Mouse (Mus musculus): ENCODE measurements around the gene Gm10563. TPM values are rescaled to one million over a fixed set of nuclear protein-coding genes. Genes with fewer than 3 reads are reported as not detected.
"Not testable (repeated sequence)": the region's sequence is repeated elsewhere in the genome, so short reads cannot be mapped to it uniquely, and the experiment has no call there.

Gene Gm10563
- total and polyA plus RNA-seq, 2 experiments from 2014 or later, result not detected

DNA sequence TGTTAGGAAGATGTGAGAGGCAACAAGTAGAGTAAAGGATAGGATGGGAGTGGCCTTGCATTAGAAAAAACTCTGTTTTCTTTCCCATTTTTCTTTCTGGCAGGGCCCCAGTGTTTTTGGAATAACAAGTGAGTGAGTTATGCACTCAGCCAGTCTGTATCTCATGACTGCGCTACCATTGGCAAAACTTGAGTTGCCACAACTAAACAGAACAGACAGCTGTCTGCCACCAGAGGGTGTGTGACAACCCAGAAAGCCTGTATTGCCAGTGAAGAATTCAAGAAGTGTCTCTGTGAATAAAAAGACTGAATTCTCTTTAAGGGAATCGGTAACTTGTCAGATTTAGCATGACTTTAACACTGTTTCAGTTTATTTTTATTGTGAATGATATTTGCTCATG, 30.8 kb upstream of the Gm10563 start:
- 83% methylated on average over 2 of the region's 2 CpGs for WGBS
- peak; percentile 64 for TF ChIP-seq CTCF (IDR thresholded peaks at IDR 0.05)
- Histone ChIP-seq H3K4me2 (ENCODE audit: low read depth, low read length, poor library complexity, severe bottlenecking) (no peak overlapping the region), H3K9me3 (ENCODE audit: low read length) (no peaks in the 10 kb centered on the region), H3K27me3 (ENCODE audit: insufficient read depth, low read length) (no peaks in the 10 kb centered on the region), H3K4me3 (ENCODE audit: low read depth, low read length) (no peak overlapping the region), H3K36me3 (ENCODE audit: insufficient read depth, low read length) (no peaks in the 10 kb centered on the region), H3K4me1 (ENCODE audit: insufficient read depth, low read length) (no peaks in the 10 kb centered on the region), H3K27ac (ENCODE audit: low read depth, low read length) (no peak overlapping the region), H3K9ac (replicated peaks; ENCODE audit: low read length, poor library complexity, severe bottlenecking) (no peak overlapping the region)
- DNase-seq (ENCODE audit: low spot score), result peak; percentile 28
- no peak for ATAC-seq (ENCODE audit: low FRiP score)

DNA sequence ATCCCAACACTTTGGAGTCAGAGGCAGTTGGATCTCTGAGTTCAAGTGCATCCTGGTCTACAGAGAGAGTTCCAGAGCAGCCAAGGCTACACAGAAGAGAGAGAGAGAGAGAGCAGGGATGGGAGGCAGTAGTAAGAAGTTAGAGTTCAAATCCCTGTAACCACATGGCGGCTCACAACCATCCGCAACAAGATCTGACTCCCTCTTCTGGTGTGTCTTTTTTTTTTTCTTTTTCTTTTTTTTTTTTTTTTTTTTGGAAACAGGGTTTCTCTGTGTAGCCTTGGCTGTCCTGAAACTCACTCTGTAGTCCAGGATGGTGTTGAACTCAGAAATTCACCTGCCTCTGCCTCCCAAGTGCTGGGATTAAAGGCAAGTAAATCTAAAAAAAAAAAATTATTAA, 26.9 kb upstream of the Gm10563 start:
- no peaks in the 10 kb centered on the region for H3K27me3 ChIP-seq (ENCODE audit: insufficient read depth, low read length)
- DNase-seq (ENCODE audit: low spot score), result no peak
- no peak for TF ChIP-seq CTCF (IDR thresholded peaks at IDR 0.05)

DNA sequence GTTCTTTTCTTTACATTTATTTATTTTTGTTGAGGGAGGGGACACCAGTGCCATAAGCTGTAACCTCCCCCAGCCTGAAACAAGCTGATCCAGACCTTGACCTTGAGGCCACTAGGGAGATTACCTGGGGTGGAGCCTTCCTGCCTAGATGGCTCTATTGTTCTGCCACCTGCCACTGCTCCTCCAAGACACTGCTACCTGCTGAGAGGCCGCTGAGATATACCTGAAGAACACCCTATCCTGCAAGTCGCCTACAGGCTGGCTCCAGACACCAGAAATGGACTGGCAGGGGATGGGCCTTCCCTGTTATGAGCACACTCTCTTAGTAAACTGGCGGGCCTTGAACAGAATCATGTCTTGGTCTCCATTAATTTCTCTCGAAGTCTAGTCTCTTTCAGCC, 25.0 kb upstream of the Gm10563 start:
- H3K9ac ChIP-seq (replicated peaks; ENCODE audit: low read length, poor library complexity, severe bottlenecking); H3K27me3 ChIP-seq (ENCODE audit: insufficient read depth, low read length); DNase-seq (ENCODE audit: low spot score); ATAC-seq (ENCODE audit: low FRiP score); H3K4me1 ChIP-seq (ENCODE audit: insufficient read depth, low read length); H3K9me3 ChIP-seq (ENCODE audit: low read length); H3K36me3 ChIP-seq (ENCODE audit: insufficient read depth, low read length); H3K4me2 ChIP-seq (ENCODE audit: low read depth, low read length, poor library complexity, severe bottlenecking); H3K27ac ChIP-seq (ENCODE audit: low read depth, low read length); H3K4me3 ChIP-seq (ENCODE audit: low read depth, low read length): not testable (repeated sequence)
- 61% methylated on average over 4 of the region's 4 CpGs for WGBS

More for the DNA sequence above, 26.9 kb upstream of the Gm10563 start:
- Histone ChIP-seq H3K36me3 (ENCODE audit: insufficient read depth, low read length) (no peaks in the 10 kb centered on the region), H3K4me3 (ENCODE audit: low read depth, low read length) (no peak overlapping the region), H3K9ac (replicated peaks; ENCODE audit: low read length, poor library complexity, severe bottlenecking) (no peak overlapping the region), H3K4me2 (ENCODE audit: low read depth, low read length, poor library complexity, severe bottlenecking) (no peak overlapping the region), H3K9me3 (ENCODE audit: low read length) (no peaks in the 10 kb centered on the region), H3K27ac (ENCODE audit: low read depth, low read length) (no peak overlapping the region), H3K4me1 (ENCODE audit: insufficient read depth, low read length) (0 out of 2 replicates have a peak, but pooled peaks cover 4% of the 10 kb centered on the region)
- 57% methylated on average over 2 of the region's 2 CpGs for WGBS
- no peak for ATAC-seq (ENCODE audit: low FRiP score)

DNA sequence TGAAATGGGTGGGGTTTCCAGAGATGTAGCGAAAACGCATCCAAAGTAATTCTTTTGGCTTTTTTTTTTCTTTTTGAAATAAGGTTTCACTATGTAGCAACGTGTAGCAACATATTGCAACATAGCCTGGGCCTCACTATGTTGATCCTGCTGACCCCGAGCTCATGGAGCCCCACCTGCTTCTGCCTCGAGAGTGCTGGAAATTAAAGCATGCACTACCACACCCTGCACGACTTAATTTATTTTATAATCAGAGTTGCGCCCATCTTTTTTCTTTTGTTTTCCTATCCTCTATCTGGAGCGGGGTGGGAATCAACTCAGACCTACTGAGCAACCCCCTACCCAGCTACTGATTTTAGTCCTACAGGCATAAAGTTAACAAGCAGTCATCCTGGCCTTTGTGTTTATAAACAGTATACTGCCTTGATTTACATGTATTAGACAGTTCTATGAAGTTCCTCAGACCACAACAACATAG, 24.4 kb upstream of the Gm10563 start:
- H3K27me3 ChIP-seq (ENCODE audit: insufficient read depth, low read length), result no peaks in the 10 kb centered on the region
- no peak overlapping the region for H3K27ac ChIP-seq (ENCODE audit: low read depth, low read length)
- peaks cover 11% of the 10 kb centered on the region; the same call in 1 of the 2 replicates for H3K36me3 ChIP-seq (ENCODE audit: insufficient read depth, low read length)
- no peak overlapping the region for H3K9ac ChIP-seq (replicated peaks; ENCODE audit: low read length, poor library complexity, severe bottlenecking)
- peak overlapping the region; percentile 57 for H3K4me2 ChIP-seq (ENCODE audit: low read depth, low read length, poor library complexity, severe bottlenecking)
- DNase-seq (ENCODE audit: low spot score) (no peak), ATAC-seq (ENCODE audit: low FRiP score) (peak; percentile 14; the same call in 1 of the 2 replicates)
- H3K4me1 ChIP-seq (ENCODE audit: insufficient read depth, low read length), result 0 out of 2 replicates have a peak, but pooled peaks cover 4% of the 10 kb centered on the region
- H3K4me3 ChIP-seq (ENCODE audit: low read depth, low read length), result peak overlapping the region; percentile 90
- WGBS, result 1% methylated on average over 8 of the region's 8 CpGs
- no peaks in the 10 kb centered on the region for H3K9me3 ChIP-seq (ENCODE audit: low read length)
- no peak for TF ChIP-seq CTCF (IDR thresholded peaks at IDR 0.05)

DNA sequence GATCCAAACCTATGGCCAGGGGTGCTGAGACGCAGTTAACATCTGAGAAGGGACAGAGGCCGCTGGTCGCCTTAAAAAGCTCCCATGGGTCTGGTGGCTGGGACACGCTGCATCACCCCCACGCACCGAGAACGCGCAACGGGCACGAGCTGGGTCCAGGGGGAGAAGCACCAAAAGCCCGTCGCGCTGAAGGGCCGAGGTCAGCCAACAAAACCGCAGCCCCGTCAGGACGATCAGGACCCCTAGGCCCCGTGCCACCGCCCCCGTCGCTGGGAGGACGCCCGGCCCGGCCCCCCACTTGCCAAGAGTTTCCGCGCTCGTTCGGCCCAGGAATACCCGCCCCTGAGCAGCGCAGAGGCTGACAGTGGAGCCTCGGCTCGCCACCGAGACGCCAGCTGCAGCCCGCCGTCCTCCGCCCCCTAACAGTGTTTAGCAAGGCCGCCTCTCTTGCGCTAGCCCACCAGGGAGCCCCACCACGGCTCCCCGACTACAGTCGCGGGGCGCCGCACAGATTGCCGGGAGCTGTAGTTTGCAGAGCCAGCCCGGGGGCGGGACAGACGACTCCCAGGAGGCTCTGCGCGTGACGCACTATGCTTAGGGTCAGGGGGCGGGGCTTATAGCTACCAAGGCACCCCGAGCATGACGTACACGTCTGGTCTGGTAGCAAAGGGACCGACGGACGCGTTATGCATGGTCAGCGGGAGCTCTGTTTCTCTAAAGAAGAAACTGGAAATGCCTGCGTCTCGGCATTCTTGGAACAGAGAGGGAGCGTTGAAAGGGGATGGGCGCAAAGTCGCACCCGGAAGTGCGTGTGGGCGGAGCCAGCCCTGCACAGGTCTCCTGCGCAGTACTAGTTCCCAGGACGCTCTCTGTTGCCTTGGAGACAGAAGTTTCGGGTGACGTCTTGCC, 23.7 kb upstream of the Gm10563 start, which contains the start of gene Mib2:
TSS of gene Mib2 (minus strand) at position 510 of the 909 bp plus-strand sequence.
- WGBS, result under 1% methylated on average over 73 of the region's 73 CpGs
- Histone ChIP-seq H3K27me3 (ENCODE audit: insufficient read depth, low read length) (no peaks in the 10 kb centered on the region), H3K27ac (ENCODE audit: low read depth, low read length) (peak within 1 kb of the TSS; percentile 85), H3K4me1 (ENCODE audit: insufficient read depth, low read length) (0 out of 2 replicates have a peak, but pooled peaks cover 4% of the 10 kb centered on the region), H3K36me3 (ENCODE audit: insufficient read depth, low read length) (peaks cover 13% of the 10 kb centered on the region; the same call in 1 of the 2 replicates), H3K9ac (replicated peaks; ENCODE audit: low read length, poor library complexity, severe bottlenecking) (peak within 1 kb of the TSS; percentile 88), H3K9me3 (ENCODE audit: low read length) (no peaks in the 10 kb centered on the region), H3K4me3 (ENCODE audit: low read depth, low read length) (peak within 1 kb of the TSS; percentile 90), H3K4me2 (ENCODE audit: low read depth, low read length, poor library complexity, severe bottlenecking) (peak within 1 kb of the TSS; percentile 93)
- TF ChIP-seq CTCF (IDR thresholded peaks at IDR 0.05), result 0 out of 2 replicates have a peak, but pooled peaks have one; percentile 3
- DNase-seq (ENCODE audit: low spot score) (peak; percentile 99), ATAC-seq (ENCODE audit: low FRiP score) (peak; percentile 98)

DNA sequence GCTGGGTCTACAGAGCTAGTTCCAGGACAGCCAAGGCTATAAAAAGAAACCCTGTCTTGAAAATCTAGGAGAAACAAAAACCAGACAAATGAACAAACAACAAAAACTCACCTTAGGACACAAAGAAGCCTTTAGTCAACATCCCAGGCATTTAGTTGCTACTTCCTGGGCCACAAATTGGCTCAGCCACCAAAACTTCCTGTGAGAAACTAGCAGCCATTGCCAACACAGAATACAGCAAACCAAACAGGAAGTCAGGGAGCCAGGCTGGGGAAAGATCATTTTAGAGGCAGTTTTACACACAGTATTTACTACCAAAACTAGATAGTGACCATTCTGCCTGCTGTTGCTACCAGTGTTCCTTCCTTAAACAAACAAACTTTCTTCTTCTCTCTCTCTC, 21.7 kb upstream of the Gm10563 start:
- no peak for TF ChIP-seq CTCF (IDR thresholded peaks at IDR 0.05)
- 0 out of 2 replicates have a peak, but pooled peaks cover 4% of the 10 kb centered on the region for H3K4me1 ChIP-seq (ENCODE audit: insufficient read depth, low read length)
- no peak for ATAC-seq (ENCODE audit: low FRiP score)

More for the DNA sequence above, 21.7 kb upstream of the Gm10563 start:
- no peak overlapping the region for H3K27ac ChIP-seq (ENCODE audit: low read depth, low read length)
- H3K9me3 ChIP-seq (ENCODE audit: low read length), result no peaks in the 10 kb centered on the region
- no peak overlapping the region for H3K4me2 ChIP-seq (ENCODE audit: low read depth, low read length, poor library complexity, severe bottlenecking)
- H3K27me3 ChIP-seq (ENCODE audit: insufficient read depth, low read length), result no peaks in the 10 kb centered on the region
- no peak overlapping the region for H3K9ac ChIP-seq (replicated peaks; ENCODE audit: low read length, poor library complexity, severe bottlenecking)
- DNase-seq (ENCODE audit: low spot score), result no peak
- no peak overlapping the region for H3K4me3 ChIP-seq (ENCODE audit: low read depth, low read length)
- peaks cover 15% of the 10 kb centered on the region for H3K36me3 ChIP-seq (ENCODE audit: insufficient read depth, low read length)

All from midbrain, postnatal 0 days (tissue).